Mouse (Mus musculus): ENCODE measurements at regions not wholly inside any gene's neighbourhood (a gene's known extent, or its start where the extent isn't known, plus 50 kb on each side); places are given as distances from the start of the nearest gene placed in this dataset.
A peak's percentile ranks its signal among the peaks of the same experiment; 100 is the strongest.

DNA sequence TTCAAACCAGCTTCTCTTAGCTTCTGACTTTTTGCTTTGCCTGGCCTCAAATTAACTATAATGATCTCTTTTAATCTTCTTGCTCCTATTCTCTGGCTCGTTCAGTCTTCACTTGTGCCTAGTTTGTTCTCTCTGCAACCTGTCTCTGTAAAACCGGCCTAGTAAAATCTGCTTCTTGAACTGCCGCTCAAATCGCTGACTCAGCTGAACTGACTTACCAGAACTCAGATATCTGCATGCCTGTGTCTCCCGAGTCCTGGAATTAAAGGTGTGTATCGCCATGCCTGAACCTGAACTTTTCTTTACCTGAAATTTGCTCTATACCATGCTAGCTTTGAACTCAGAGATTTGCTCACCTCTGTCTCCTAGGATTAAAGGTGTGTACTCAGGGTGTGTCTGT lies 212.2 kb downstream of the Glrx3 start:
- DNase-seq (ENCODE audit: low spot score) = no peak

- DNase-seq (ENCODE audit: low spot score) = no peak
These were observed 216.4 kb downstream of the Glrx3 start for GRCm38 (mm10) chr7:137653837-137654236.

DNA sequence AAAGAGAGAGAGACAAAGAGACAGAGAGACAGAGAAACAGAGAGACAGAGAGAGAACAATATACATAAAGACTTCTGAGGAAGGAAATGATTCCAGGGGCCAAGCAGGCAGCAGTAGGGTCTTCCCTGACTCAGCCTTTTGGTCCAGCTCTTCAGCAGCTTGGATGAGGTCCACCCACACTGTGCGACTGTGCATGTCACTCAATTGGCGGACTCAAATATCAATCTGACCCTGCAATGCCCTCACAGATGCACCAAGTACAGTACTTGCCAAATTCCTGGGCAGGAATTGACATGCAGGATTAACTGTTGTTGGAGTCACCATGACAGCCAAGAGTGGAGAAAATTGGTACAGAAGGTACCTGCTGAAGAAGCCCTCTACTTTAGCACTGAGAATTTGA lies 229.8 kb downstream of the Glrx3 start:
- no peak for DNase-seq (ENCODE audit: low spot score)

DNA sequence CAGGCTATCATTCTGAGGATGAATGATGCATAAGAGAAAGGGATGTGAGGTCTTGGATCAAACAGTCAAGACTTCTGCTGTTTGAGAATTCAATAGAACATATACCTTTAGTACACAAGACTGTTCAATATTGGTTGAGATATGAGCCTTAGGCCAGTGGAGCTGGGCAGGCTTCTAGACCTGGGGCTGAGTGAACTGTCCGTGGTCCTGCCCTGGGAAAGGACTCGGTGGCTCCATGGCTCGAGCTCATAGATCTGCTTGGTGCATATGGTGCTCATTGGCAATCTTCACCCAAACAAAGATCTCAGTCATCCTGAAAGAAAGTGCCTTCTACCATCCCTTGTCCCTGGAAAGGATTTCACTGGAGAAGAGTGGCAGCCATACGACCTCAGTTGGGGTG lies 233.7 kb downstream of the Glrx3 start:
- no peak for DNase-seq (ENCODE audit: low spot score)

GRCm38 (mm10) chr7:137674596-137674995 lies 237.2 kb downstream of the Glrx3 start:
- DNase-seq (ENCODE audit: low spot score) = no peak

DNA sequence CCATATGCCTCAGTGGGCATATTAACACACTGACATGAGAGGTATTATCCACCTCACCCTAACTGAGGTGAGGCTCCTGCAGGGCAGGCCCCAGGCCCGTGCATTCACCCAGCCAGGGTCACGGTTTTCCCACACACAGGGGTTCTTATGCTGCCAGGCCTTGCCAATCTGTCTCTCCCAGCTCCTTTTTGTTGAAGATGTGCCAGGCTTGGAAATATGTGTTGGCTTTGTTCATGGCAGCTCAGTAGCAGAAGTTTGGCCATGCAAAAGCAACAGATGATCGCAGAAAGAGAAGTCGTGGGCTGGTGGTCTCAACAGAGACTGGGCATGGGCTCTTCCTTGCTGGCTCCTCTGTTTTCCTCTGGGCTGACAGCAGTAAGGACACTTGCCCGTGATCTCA lies 238.0 kb downstream of the Glrx3 start:
- DNase-seq (ENCODE audit: low spot score) = no peak

GRCm38 (mm10) chr7:137684826-137685225 lies 247.4 kb downstream of the Glrx3 start:
- DNase-seq (ENCODE audit: low spot score) = no peak

GRCm38 (mm10) chr7:137685320-137685719 lies 247.9 kb downstream of the Glrx3 start:
- no peak for DNase-seq (ENCODE audit: low spot score)

DNA sequence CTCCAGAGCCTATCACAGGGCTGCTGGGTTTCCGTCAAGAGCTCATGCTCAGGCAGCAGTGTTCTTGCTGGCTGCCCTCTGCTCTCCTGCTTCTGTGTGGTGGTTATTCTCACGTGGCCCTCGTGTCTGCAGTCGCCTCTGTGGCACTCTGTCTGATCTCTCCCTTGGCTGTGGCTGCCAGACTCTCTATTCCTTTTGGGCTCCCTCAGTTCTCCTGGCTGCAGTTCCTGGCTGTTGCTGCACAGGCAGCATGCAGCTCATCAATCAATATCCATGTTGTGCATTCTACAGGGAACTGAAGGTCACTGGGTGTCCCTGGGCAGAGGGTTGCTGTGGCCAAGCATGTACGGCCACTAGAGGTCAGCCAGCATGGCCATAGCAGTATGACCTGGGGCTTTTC lies 259.4 kb downstream of the Glrx3 start:
- no peak for DNase-seq (ENCODE audit: low spot score)

GRCm38 (mm10) chr7:137698501-137698900 lies 261.1 kb downstream of the Glrx3 start:
- peak; percentile 72 for DNase-seq (ENCODE audit: low spot score)

DNA sequence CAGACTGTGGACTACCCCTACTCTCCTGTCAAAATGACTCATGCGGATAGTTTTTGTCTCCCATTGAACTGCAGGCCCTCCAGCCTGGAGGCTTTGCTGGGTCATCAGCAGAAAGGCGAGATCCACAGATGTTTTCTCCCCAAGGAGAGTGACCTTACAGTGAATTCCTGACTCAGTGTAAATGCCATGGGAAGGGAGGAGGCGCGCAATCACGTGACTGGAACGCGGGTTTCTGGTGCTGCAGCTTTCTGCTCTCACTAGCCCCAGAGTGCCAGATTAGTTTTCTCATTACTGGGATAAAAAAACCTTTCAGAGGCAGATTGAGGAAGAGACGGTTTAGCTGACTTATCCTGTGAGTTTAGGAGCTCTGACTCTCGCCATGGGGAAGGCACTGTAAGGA lies 275.4 kb downstream of the Glrx3 start:
- no peak for DNase-seq (ENCODE audit: low spot score)

DNA sequence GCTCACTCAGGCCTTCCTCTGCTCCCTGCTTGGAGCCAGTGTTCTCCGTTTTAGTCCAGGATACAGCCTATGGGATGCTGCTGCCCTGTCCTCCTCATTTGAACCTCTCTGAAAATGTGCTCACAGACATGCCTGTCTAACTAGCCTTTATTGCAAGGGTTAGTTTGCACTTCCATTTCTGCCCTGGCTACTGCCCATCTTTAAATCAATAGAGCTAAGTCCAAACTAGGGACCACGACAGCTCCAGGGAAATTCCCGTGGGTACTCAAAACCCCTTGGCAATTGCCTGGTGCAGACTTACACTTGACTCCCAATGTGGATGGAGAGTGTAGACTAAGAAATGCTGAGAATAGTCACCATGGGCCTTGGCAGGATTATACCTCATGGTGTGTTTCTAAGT lies 276.4 kb downstream of the Glrx3 start:
- no peak for DNase-seq (ENCODE audit: low spot score)

DNA sequence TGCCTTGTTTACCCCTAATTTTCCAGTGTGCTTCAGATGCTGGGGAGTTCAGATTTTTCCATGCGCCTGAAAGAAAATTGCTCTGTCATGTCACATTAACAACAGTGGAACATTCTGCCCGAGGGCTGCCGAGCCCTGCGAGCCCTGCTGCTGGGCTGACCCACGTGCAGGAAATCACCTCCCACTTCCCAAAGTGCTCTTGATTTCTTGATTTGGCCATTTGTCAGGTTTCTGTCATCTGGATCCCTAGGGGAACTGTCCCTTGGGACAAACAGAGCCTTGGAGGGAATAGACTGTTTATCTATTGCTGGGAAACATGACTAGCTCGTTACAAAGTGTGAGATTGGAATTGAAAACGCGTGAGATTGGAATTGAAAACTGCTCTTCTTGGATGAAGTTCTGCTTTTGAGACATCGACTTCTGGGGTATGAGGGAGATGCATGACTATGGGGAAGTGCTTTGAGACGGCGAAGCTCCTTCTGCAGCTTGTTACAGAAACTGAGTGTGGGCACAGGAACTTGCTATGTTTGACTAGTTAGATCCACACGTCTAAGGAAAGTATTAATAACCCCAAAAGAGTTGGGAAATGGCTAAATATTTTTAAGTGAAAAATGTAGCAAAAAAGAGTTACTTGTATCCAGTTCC lies 277.0 kb downstream of the Glrx3 start:
- no peak for DNase-seq (ENCODE audit: low spot score)

DNA sequence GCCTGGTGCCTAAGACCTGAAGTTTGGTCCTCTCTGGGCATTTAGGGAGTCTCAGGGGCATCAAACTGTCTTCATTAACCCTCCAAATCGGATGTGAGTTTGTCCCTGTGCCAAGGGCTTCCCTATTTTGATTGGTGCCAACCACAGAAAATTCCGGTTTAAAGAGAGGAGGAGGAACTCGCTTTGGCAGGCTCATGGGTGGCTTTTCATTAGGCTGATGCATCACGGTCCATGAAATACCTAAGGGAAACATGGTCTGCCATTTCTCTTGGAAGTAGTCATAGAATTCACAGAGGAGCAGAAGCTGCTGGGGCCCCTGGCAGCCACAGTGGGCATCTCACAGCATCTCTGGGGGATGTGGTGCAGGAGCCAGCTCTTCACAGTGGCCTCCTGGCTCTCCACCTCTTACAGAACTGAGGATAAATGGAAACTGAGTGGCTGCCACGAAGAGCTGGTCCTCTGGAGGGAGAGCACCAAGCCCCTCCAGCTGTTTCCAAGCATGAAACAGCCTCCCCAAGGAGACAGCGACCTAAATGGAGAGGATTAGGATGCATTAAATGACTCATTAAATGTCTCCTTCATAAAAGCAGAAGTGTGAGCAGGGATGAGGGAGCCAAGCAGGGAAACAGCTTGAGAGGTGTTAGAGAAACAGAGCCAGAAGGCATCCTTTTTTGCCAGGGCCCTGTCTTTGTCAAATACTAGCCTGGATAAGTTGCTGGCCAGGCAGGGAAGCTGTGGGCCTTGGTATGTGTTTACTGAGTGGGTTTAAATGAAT lies 277.9 kb downstream of the Glrx3 start:
- no peak for DNase-seq (ENCODE audit: low spot score)

DNA sequence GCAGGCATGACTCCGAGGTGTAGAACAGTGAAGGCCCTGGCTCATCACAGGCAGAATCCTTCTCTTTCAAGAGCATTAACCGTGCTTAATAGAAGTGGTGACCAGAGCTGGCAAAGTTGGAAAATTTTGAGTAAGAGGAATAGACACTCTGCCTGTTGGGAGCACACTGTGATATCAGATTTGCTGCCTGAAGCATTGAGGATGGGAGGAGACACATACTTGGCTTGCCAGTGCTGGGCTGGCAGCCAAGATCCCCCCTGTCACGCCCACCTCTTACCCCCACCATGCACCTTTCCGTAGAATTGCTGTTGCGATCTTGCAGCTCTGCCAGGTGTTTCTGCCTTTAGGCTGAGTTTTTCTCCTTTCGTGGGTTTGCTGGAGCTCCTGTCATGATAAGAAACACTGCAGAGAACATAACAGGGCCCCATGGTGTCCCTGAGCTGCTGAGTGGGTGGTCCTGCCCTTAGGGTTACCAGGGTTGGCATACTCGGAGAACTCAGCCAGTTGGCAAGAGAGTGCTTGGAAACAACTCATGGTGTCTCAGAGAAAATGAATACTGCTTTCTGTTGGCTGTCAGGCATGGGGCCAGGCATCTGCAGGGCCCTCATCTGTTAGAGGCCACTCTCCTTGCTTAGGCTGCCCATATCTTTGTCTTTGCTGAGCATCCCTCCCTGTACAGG lies 286.1 kb downstream of the Glrx3 start:
- DNase-seq (ENCODE audit: low spot score) = no peak

- no peak for DNase-seq (ENCODE audit: low spot score)
These were observed 288.6 kb downstream of the Glrx3 start for GRCm38 (mm10) chr7:137726031-137726430.

DNA sequence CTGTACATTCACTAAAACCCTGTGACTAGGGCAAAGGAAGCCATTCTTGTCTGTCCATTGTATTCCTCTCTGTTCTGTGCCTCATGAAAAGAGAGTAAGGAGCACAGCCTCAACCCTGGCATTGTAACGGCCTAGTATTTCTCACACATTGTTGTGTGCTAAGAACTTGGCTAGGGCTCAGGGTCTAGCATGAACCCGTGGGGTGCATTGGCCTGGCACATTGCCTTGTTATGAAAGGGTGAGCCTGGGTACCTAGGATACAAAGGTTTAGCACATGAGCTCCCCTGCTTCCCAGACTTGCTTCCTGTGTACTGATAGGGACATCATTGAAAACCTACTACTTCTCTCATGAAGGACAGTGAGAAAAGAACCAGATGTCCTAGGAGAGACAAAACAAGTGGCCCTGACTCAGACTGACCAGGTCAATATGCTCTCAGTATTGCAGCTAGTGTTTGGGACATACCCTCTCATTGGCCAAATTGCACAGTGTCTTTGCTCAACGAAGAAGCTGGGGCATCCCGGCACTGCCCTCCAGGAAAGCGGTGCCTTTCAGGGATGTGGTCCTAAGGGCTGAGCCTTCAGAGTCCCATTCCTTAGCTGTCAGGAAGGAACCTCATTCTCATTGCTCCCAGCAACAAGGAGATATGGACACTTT lies 298.6 kb downstream of the Glrx3 start:
- no peak for DNase-seq (ENCODE audit: low spot score)

- no peak for DNase-seq (ENCODE audit: low spot score)
These were observed 304.3 kb downstream of the Glrx3 start for GRCm38 (mm10) chr7:137741702-137742101.

- no peak for DNase-seq (ENCODE audit: low spot score)
These were observed 304.9 kb downstream of the Glrx3 start for GRCm38 (mm10) chr7:137742297-137742751.

DNA sequence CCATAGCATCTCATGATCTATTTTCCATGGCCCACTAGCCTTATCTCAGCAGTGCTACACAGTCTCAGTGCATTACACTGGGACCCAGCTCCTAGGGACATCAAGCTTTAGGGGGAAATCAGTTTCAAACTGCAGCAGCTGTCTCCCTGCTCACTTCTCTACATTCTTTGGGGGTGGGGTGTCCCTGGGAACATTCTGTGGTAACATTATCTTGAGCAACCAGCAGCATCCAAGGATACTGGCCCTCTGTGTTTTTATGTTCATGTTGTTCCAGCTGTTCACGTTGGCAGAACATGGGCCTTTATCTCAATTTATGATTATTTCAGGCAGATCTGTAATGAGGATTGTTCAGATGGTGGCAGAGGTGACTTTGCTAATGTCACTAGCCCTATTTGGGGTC lies 308.2 kb downstream of the Glrx3 start:
- no peak for DNase-seq (ENCODE audit: low spot score)

DNA sequence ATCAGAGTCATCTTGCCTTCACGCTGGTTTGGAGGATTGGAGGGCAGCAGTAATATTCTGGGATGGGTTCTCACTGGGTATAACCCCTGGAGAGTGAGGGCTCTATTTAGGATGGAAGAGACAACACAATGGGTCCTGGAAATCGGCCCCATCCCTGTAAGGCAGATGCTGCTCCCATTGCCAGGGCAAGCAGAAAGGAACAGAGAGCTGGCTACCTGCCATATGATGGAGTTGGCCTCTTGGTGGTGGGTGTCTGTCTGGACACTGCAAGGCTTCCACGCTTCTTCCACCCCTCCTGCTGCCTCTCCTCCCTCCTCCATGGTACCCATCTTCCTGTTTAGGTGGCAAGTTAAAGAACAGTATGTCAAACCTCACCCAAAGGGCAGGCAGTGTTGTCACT lies 308.6 kb downstream of the Glrx3 start:
- DNase-seq (ENCODE audit: low spot score) = no peak

GRCm38 (mm10) chr7:137748936-137749335 lies 311.5 kb downstream of the Glrx3 start:
- no peak for DNase-seq (ENCODE audit: low spot score)

DNA sequence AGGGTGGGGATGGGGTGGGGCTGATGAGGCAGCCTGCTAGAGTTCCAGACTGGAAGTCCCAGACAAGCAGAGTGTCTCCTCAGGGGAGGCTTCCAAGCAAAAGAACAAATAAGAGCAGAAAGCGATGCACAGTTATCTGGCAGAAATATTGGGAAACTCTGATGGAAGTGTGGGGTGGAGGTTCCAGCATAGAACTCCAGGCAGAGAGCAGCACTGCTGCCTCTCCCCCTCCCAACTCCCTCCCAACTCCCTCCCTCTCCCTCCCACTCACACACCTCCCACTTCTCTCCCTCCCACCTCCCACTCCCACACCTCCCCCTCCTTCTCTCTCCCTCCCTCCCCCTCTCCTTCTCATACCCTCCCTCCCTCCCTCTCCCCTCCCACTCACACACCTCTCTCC lies 313.3 kb downstream of the Glrx3 start:
- DNase-seq (ENCODE audit: low spot score) = no peak
